Mouse (Mus musculus): ENCODE measurements at regions not wholly inside any gene's neighbourhood (a gene's known extent, or its start where the extent isn't known, plus 50 kb on each side); places are given as distances from the start of the nearest gene placed in this dataset.
A peak's percentile ranks its signal among the peaks of the same experiment; 100 is the strongest.
"Not testable (repeated sequence)": the region's sequence is repeated elsewhere in the genome, so short reads cannot be mapped to it uniquely, and the experiment has no call there.

GRCm38 (mm10) chr14:9400861-9401260 lies 734.8 kb upstream of the 4930452B06Rik start:
- Histone ChIP-seq H3K9ac (replicated peaks; ENCODE audit: low read length) (no peak overlapping the region), H3K36me3 (ENCODE audit: control insufficient read depth, insufficient read depth, low read length) (no peaks in the 10 kb centered on the region), H3K4me1 (ENCODE audit: control insufficient read depth, insufficient read depth, low read length) (no peaks in the 10 kb centered on the region), H3K4me2 (ENCODE audit: low read length) (no peak overlapping the region), H3K4me3 (replicated peaks; ENCODE audit: low read depth, low read length) (no peak overlapping the region), H3K9me3 (ENCODE audit: control insufficient read depth, low read length) (no peaks in the 10 kb centered on the region), H3K27ac (replicated peaks; ENCODE audit: low read depth, low read length) (no peak overlapping the region), H3K27me3 (ENCODE audit: control insufficient read depth, insufficient read depth, low read length) (no peaks in the 10 kb centered on the region)
- DNase-seq (no peak), ATAC-seq (ENCODE audit: low FRiP score, low TSS enrichment) (no peak)
- 91% methylated on average over 1 of the region's 1 CpGs for WGBS

- Histone ChIP-seq H3K4me2 (ENCODE audit: low read length) (no peak overlapping the region), H3K4me1 (ENCODE audit: control insufficient read depth, insufficient read depth, low read length) (no peaks in the 10 kb centered on the region), H3K4me3 (replicated peaks; ENCODE audit: low read depth, low read length) (no peak overlapping the region), H3K9me3 (ENCODE audit: control insufficient read depth, low read length) (no peaks in the 10 kb centered on the region), H3K27me3 (ENCODE audit: control insufficient read depth, insufficient read depth, low read length) (no peaks in the 10 kb centered on the region), H3K36me3 (ENCODE audit: control insufficient read depth, insufficient read depth, low read length) (no peaks in the 10 kb centered on the region), H3K27ac (replicated peaks; ENCODE audit: low read depth, low read length) (no peak overlapping the region), H3K9ac (replicated peaks; ENCODE audit: low read length) (no peak overlapping the region)
- peak; percentile 91 for DNase-seq
- WGBS: 21% methylated on average over 4 of the region's 4 CpGs
- no peak for ATAC-seq (ENCODE audit: low FRiP score, low TSS enrichment)
Observed at GRCm38 (mm10) chr14:9393271-9393771, 727.3 kb upstream of the 4930452B06Rik start.

- WGBS: 96% methylated on average over 5 of the region's 5 CpGs
- H3K27me3 ChIP-seq (ENCODE audit: control insufficient read depth, insufficient read depth, low read length); DNase-seq; H3K9me3 ChIP-seq (ENCODE audit: control insufficient read depth, low read length); H3K4me2 ChIP-seq (ENCODE audit: low read length); H3K27ac ChIP-seq (replicated peaks; ENCODE audit: low read depth, low read length); H3K4me1 ChIP-seq (ENCODE audit: control insufficient read depth, insufficient read depth, low read length); ATAC-seq (ENCODE audit: low FRiP score, low TSS enrichment); H3K4me3 ChIP-seq (replicated peaks; ENCODE audit: low read depth, low read length); H3K9ac ChIP-seq (replicated peaks; ENCODE audit: low read length); H3K36me3 ChIP-seq (ENCODE audit: control insufficient read depth, insufficient read depth, low read length): not testable (repeated sequence)
Observed at GRCm38 (mm10) chr14:9389878-9390536, 724.0 kb upstream of the 4930452B06Rik start.

DNA sequence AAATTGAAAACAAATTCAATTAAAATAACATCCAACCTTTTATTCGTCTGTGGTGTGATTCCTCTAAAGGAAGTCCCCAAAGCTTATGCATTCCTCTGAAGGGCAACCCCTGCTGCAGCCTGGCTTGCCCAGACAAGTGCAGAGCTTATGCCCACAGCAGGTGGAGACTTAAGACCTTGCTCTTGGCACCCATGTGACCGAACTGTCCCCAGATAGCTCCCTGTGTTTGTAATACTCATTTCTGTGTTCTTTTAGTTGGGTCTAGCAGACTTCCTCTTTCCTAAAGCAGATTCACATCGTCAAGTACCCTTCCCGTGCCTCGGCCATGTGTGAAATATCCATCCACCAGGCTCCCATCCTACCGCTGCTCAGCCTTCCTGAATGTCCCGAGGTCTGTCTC lies 723.1 kb upstream of the 4930452B06Rik start:
- H3K4me1 ChIP-seq (ENCODE audit: control insufficient read depth, insufficient read depth, low read length): no peaks in the 10 kb centered on the region
- no peak overlapping the region for H3K9ac ChIP-seq (replicated peaks; ENCODE audit: low read length)
- H3K27ac ChIP-seq (replicated peaks; ENCODE audit: low read depth, low read length): no peak overlapping the region
- DNase-seq: no peak
- no peaks in the 10 kb centered on the region for H3K27me3 ChIP-seq (ENCODE audit: control insufficient read depth, insufficient read depth, low read length)
- no peak overlapping the region for H3K4me2 ChIP-seq (ENCODE audit: low read length)
- H3K4me3 ChIP-seq (replicated peaks; ENCODE audit: low read depth, low read length): no peak overlapping the region
- H3K9me3 ChIP-seq (ENCODE audit: control insufficient read depth, low read length): no peaks in the 10 kb centered on the region
- H3K36me3 ChIP-seq (ENCODE audit: control insufficient read depth, insufficient read depth, low read length): no peaks in the 10 kb centered on the region
- no peak for ATAC-seq (ENCODE audit: low FRiP score, low TSS enrichment)
- WGBS: 81% methylated on average over 7 of the region's 7 CpGs

Data from midbrain, embryonic 14.5 days (tissue).